Mouse (Mus musculus) midbrain, embryonic 13.5 days (tissue): ENCODE measurements around the gene Spsb4. TPM values are rescaled to one million over a fixed set of nuclear protein-coding genes. Genes with fewer than 3 reads are reported as not detected.

Source experiments
- ATAC-seq: fragments of 200-750 bp; cut with Nextera tagmentation; 2 replicates; pipeline ENCODE4 v1.8.0; 2017; ENCODE audit warnings: mild to moderate bottlenecking, moderate TSS enrichment, moderate library complexity
- H3K27ac ChIP-seq: fragments of 300-500 bp; sonication (generic); 2 replicates; pipeline ENCODE4 v1.5.1; 2015; ENCODE audit warnings: inconsistent platforms, mild to moderate bottlenecking, moderate library complexity
- H3K27me3 ChIP-seq: fragments of 300-500 bp; sonication (generic); 2 replicates; pipeline ENCODE4 v1.6.1; 2015; ENCODE audit warnings: mild to moderate bottlenecking, inconsistent platforms
- H3K36me3 ChIP-seq: fragments of 300-500 bp; sonication (generic); 2 replicates; pipeline ENCODE4 v1.6.1; 2015; ENCODE audit warnings: mild to moderate bottlenecking, inconsistent platforms
- H3K4me1 ChIP-seq: fragments of 300-500 bp; sonication (generic); replicated peaks from 2 replicates; pipeline ENCODE4 v1.6.1; 2015; ENCODE audit warnings: inconsistent platforms
- H3K4me2 ChIP-seq: fragments of 300-500 bp; sonication (generic); replicated peaks from 2 replicates; pipeline ENCODE4 v1.6.1; 2015; ENCODE audit warnings: moderate library complexity, mild to moderate bottlenecking, inconsistent platforms
- H3K4me3 ChIP-seq: fragments of 300-500 bp; sonication (generic); replicated peaks from 2 replicates; pipeline ENCODE4 v1.5.1; 2015; ENCODE audit warnings: mild to moderate bottlenecking, inconsistent platforms
- H3K9ac ChIP-seq: fragments of 300-500 bp; sonication (generic); replicated peaks from 2 replicates; pipeline ENCODE4 v1.6.1; 2015; ENCODE audit warnings: mild to moderate bottlenecking, inconsistent platforms
- H3K9me3 ChIP-seq: fragments of 300-500 bp; sonication (generic); 2 replicates; pipeline ENCODE4 v1.6.1; 2016; ENCODE audit warnings: mild to moderate bottlenecking, inconsistent platforms
- WGBS: fragments of 180-500 bp; shearing (Covaris S2); methylation state at CpG from one replicate; pipeline ENCODE4 v1.1.7; 2015; 5-methylcytosine and 5-hydroxymethylcytosine counted together
- polyA plus RNA-seq: library from polyadenylated mRNA; unstranded; fragments of >200 nt; fragmentation: Nextera tagmentation; extraction: Ambion mirVana; gene quantifications from 2 replicates; pipeline ENCODE4 v1.2.1, GENCODE M21; 2015

Gene Spsb4
- polyA plus RNA-seq, 1 experiment from 2014 or later: 64.9 TPM

- Histone ChIP-seq H3K4me1 (peaks cover 73% of the 10 kb centered on the region), H3K4me2 (no peak overlapping the region), H3K27ac (peak overlapping the region; percentile 68), H3K9ac (no peak overlapping the region), H3K9me3 (no peaks in the 10 kb centered on the region), H3K27me3 (no peaks in the 10 kb centered on the region), H3K36me3 (no peaks in the 10 kb centered on the region), H3K4me3 (no peak overlapping the region)
- ATAC-seq: 0 out of 2 replicates have a peak, but pooled peaks have one; percentile 6
- WGBS: 4% methylated on average over 6 of the region's 6 CpGs
Observed at GRCm38 (mm10) chr9:96958009-96958615, 60.5 kb downstream of the Spsb4 start.

GRCm38 (mm10) chr9:96957298-96957865 lies 61.3 kb downstream of the Spsb4 start:
- Histone ChIP-seq H3K27me3 (no peaks in the 10 kb centered on the region), H3K4me3 (no peak overlapping the region), H3K9ac (no peak overlapping the region), H3K36me3 (no peaks in the 10 kb centered on the region), H3K4me2 (no peak overlapping the region), H3K4me1 (peaks cover 66% of the 10 kb centered on the region), H3K9me3 (no peaks in the 10 kb centered on the region), H3K27ac (peak overlapping the region; percentile 68)
- ATAC-seq: no peak; the same call in 1 of the 2 replicates
- WGBS: 36% methylated on average over 6 of the region's 6 CpGs

- H3K9me3 ChIP-seq: no peaks in the 10 kb centered on the region
- no peak overlapping the region for H3K4me3 ChIP-seq
- WGBS: 23% methylated on average over 6 of the region's 6 CpGs
- H3K4me2 ChIP-seq: no peak overlapping the region
- H3K4me1 ChIP-seq: peaks cover 60% of the 10 kb centered on the region
- H3K9ac ChIP-seq: no peak overlapping the region
- ATAC-seq: no peak; the same call in 1 of the 2 replicates
- H3K27me3 ChIP-seq: no peaks in the 10 kb centered on the region
- no peaks in the 10 kb centered on the region for H3K36me3 ChIP-seq
- peak overlapping the region; percentile 68 for H3K27ac ChIP-seq
Observed at GRCm38 (mm10) chr9:96956646-96957297, 61.9 kb downstream of the Spsb4 start.

- no peak overlapping the region for H3K9ac ChIP-seq
Observed at GRCm38 (mm10) chr9:96954063-96954809, 64.4 kb downstream of the Spsb4 start.

GRCm38 (mm10) chr9:96953443-96953842 lies 65.2 kb downstream of the Spsb4 start:
- 95% methylated on average over 8 of the region's 8 CpGs for WGBS
- Histone ChIP-seq H3K27ac (no peak overlapping the region), H3K4me3 (no peak overlapping the region), H3K9me3 (no peaks in the 10 kb centered on the region), H3K4me1 (peaks cover 61% of the 10 kb centered on the region), H3K36me3 (no peaks in the 10 kb centered on the region), H3K4me2 (no peak overlapping the region), H3K27me3 (no peaks in the 10 kb centered on the region), H3K9ac (no peak overlapping the region)
- ATAC-seq: no peak

More at GRCm38 (mm10) chr9:96954063-96954809, 64.4 kb downstream of the Spsb4 start:
- peaks cover 66% of the 10 kb centered on the region for H3K4me1 ChIP-seq
- H3K27me3 ChIP-seq: no peaks in the 10 kb centered on the region
- no peak overlapping the region for H3K27ac ChIP-seq
- ATAC-seq: no peak
- no peaks in the 10 kb centered on the region for H3K9me3 ChIP-seq
- WGBS: 81% methylated on average over 15 of the region's 15 CpGs
- no peak overlapping the region for H3K4me3 ChIP-seq
- no peaks in the 10 kb centered on the region for H3K36me3 ChIP-seq
- H3K4me2 ChIP-seq: no peak overlapping the region

GRCm38 (mm10) chr9:96952310-96952975 lies 66.2 kb downstream of the Spsb4 start:
- H3K4me1 ChIP-seq: peaks cover 51% of the 10 kb centered on the region
- H3K4me2 ChIP-seq: no peak overlapping the region
- no peaks in the 10 kb centered on the region for H3K36me3 ChIP-seq
- H3K9me3 ChIP-seq: no peaks in the 10 kb centered on the region
- H3K27ac ChIP-seq: no peak overlapping the region
- ATAC-seq: no peak
- H3K27me3 ChIP-seq: no peaks in the 10 kb centered on the region
- no peak overlapping the region for H3K4me3 ChIP-seq
- WGBS: 85% methylated on average over 9 of the region's 9 CpGs
- H3K9ac ChIP-seq: no peak overlapping the region

- Histone ChIP-seq H3K4me1 (peaks cover 24% of the 10 kb centered on the region), H3K36me3 (no peaks in the 10 kb centered on the region), H3K9ac (no peak overlapping the region), H3K4me3 (no peak overlapping the region), H3K9me3 (no peaks in the 10 kb centered on the region), H3K27ac (no peak overlapping the region), H3K4me2 (no peak overlapping the region), H3K27me3 (no peaks in the 10 kb centered on the region)
- 85% methylated on average over 9 of the region's 9 CpGs for WGBS
- ATAC-seq: no peak
Observed at GRCm38 (mm10) chr9:96949551-96949950, 69.1 kb downstream of the Spsb4 start.

- Histone ChIP-seq H3K9ac (no peak overlapping the region), H3K4me3 (no peak overlapping the region), H3K9me3 (no peaks in the 10 kb centered on the region), H3K36me3 (peaks cover 6% of the 10 kb centered on the region), H3K27me3 (no peaks in the 10 kb centered on the region), H3K4me2 (no peak overlapping the region), H3K4me1 (peaks cover 20% of the 10 kb centered on the region), H3K27ac (no peak overlapping the region)
- ATAC-seq: no peak
- 89% methylated on average over 5 of the region's 5 CpGs for WGBS
Observed at GRCm38 (mm10) chr9:96948546-96948945, 70.1 kb downstream of the Spsb4 start.

GRCm38 (mm10) chr9:96947171-96947570 lies 71.5 kb downstream of the Spsb4 start:
- peaks cover 19% of the 10 kb centered on the region for H3K36me3 ChIP-seq
- no peaks in the 10 kb centered on the region for H3K9me3 ChIP-seq
- peaks cover 20% of the 10 kb centered on the region for H3K4me1 ChIP-seq
- 83% methylated on average over 5 of the region's 5 CpGs for WGBS
- H3K27ac ChIP-seq: no peak overlapping the region
- no peak overlapping the region for H3K4me2 ChIP-seq
- H3K9ac ChIP-seq: no peak overlapping the region
- no peaks in the 10 kb centered on the region for H3K27me3 ChIP-seq
- no peak overlapping the region for H3K4me3 ChIP-seq
- no peak for ATAC-seq

- Histone ChIP-seq H3K27me3 (no peaks in the 10 kb centered on the region), H3K4me1 (peaks cover 10% of the 10 kb centered on the region), H3K4me2 (no peak overlapping the region), H3K27ac (peak overlapping the region; percentile 49; the same call in 1 of the 2 replicates), H3K9ac (no peak overlapping the region), H3K36me3 (peaks cover 35% of the 10 kb centered on the region), H3K4me3 (no peak overlapping the region), H3K9me3 (no peaks in the 10 kb centered on the region)
- 70% methylated on average over 16 of the region's 16 CpGs for WGBS
- peak; percentile 55 for ATAC-seq
Observed at GRCm38 (mm10) chr9:96944517-96944916, 74.1 kb downstream of the Spsb4 start.

GRCm38 (mm10) chr9:96942975-96943374 lies 75.7 kb downstream of the Spsb4 start:
- Histone ChIP-seq H3K9me3 (no peaks in the 10 kb centered on the region), H3K36me3 (peaks cover 38% of the 10 kb centered on the region), H3K4me1 (peaks cover 18% of the 10 kb centered on the region), H3K27me3 (no peaks in the 10 kb centered on the region), H3K9ac (no peak overlapping the region), H3K27ac (no peak overlapping the region), H3K4me3 (no peak overlapping the region), H3K4me2 (no peak overlapping the region)
- WGBS: 93% methylated on average over 3 of the region's 3 CpGs
- ATAC-seq: no peak
